Mouse (Mus musculus) kidney, embryonic 14.5 days (tissue): Measurements from ENCODE around the gene Tha1. TPM values are rescaled to one million over a fixed set of nuclear protein-coding genes. Genes with fewer than 3 reads are reported as not detected.

Experiments
- ATAC-seq: fragments of 200-750 bp; cut with Nextera tagmentation; 2 replicates; pipeline ENCODE4 v1.8.0; 2017; ENCODE audit warnings: moderate number of reproducible peaks, mild to moderate bottlenecking, moderate TSS enrichment, moderate library complexity; ENCODE audit not compliant: low FRiP score, low TSS enrichment
- H3K27ac ChIP-seq: fragments of 300-500 bp; sonication (generic); 2 replicates; pipeline ENCODE4 v1.5.1; 2014; ENCODE audit warnings: low read depth, mild to moderate bottlenecking, low read length, moderate library complexity, mixed read lengths
- H3K27me3 ChIP-seq: fragments of 300-500 bp; sonication (generic); 2 replicates; pipeline ENCODE4 v1.6.1; 2014; ENCODE audit warnings: mild to moderate bottlenecking, low read length; ENCODE audit not compliant: control insufficient read depth, insufficient read depth
- H3K36me3 ChIP-seq: fragments of 300-500 bp; sonication (generic); 2 replicates; pipeline ENCODE4 v1.6.1; 2014; ENCODE audit warnings: low read length, mixed read lengths; ENCODE audit not compliant: control insufficient read depth, insufficient read depth
- H3K4me1 ChIP-seq: fragments of 300-500 bp; sonication (generic); 2 replicates; pipeline ENCODE4 v1.6.1; 2014; ENCODE audit warnings: low read length, mixed read lengths; ENCODE audit not compliant: control insufficient read depth, insufficient read depth
- H3K4me2 ChIP-seq: fragments of 300-500 bp; sonication (generic); replicated peaks from 2 replicates; pipeline ENCODE4 v1.6.1; 2014; ENCODE audit warnings: low read depth, mild to moderate bottlenecking, low read length
- H3K4me3 ChIP-seq: fragments of 300-500 bp; sonication (generic); 2 replicates; pipeline ENCODE4 v1.5.1; 2014; ENCODE audit warnings: mild to moderate bottlenecking, low read length
- H3K9ac ChIP-seq: fragments of 300-500 bp; sonication (generic); 2 replicates; pipeline ENCODE4 v1.6.1; 2014; ENCODE audit warnings: low read depth, mild to moderate bottlenecking, low read length, moderate library complexity
- H3K9me3 ChIP-seq: fragments of 300-500 bp; sonication (generic); 2 replicates; pipeline ENCODE4 v1.6.1; 2016; ENCODE audit warnings: low read length; ENCODE audit not compliant: control insufficient read depth
- WGBS: fragments of 180-500 bp; shearing (Covaris S2); extraction: QIAGEN DNeasy Blood & Tissue Kit; methylation state at CpG from one replicate; pipeline ENCODE4 v1.1.7; 2014; 5-methylcytosine and 5-hydroxymethylcytosine counted together
- polyA plus RNA-seq: library from polyadenylated mRNA; unstranded; fragments of >200 nt; fragmentation: Nextera tagmentation; extraction: Ambion mirVana; gene quantifications from 2 replicates; pipeline ENCODE4 v1.2.1, GENCODE M21; 2014

The Tha1 gene
- polyA plus RNA-seq, 1 experiment from 2014 or later, result 5.1 TPM

- Histone ChIP-seq H3K9me3 (no peaks in the 10 kb centered on the region), H3K27ac (no peak overlapping the region), H3K27me3 (no peaks in the 10 kb centered on the region), H3K4me2 (no peak overlapping the region), H3K36me3 (peaks cover 67% of the 10 kb centered on the region), H3K4me1 (peaks cover 31% of the 10 kb centered on the region), H3K9ac (no peak overlapping the region), H3K4me3 (no peak overlapping the region)
- 78% methylated on average over 9 of the region's 9 CpGs for WGBS
- no peak for ATAC-seq
These were observed 51.4 kb downstream of the Tha1 start for GRCm38 (mm10) chr11:117821868-117822267.

GRCm38 (mm10) chr11:117820173-117820572 is 53.1 kb downstream of the Tha1 start:
- no peaks in the 10 kb centered on the region for H3K9me3 ChIP-seq
- H3K4me1 ChIP-seq, result peaks cover 24% of the 10 kb centered on the region
- no peak overlapping the region for H3K4me2 ChIP-seq
- WGBS, result 92% methylated on average over 7 of the region's 7 CpGs
- H3K9ac ChIP-seq, result no peak overlapping the region
- H3K27me3 ChIP-seq, result no peaks in the 10 kb centered on the region
- H3K27ac ChIP-seq, result no peak overlapping the region
- peaks cover 80% of the 10 kb centered on the region for H3K36me3 ChIP-seq
- H3K4me3 ChIP-seq, result no peak overlapping the region
- no peak for ATAC-seq

GRCm38 (mm10) chr11:117819095-117819494 is 54.2 kb downstream of the Tha1 start:
- H3K4me3 ChIP-seq, result no peak overlapping the region
- WGBS, result 92% methylated on average over 8 of the region's 8 CpGs
- no peaks in the 10 kb centered on the region for H3K27me3 ChIP-seq
- no peaks in the 10 kb centered on the region for H3K9me3 ChIP-seq
- peaks cover 90% of the 10 kb centered on the region for H3K36me3 ChIP-seq
- ATAC-seq, result no peak
- H3K4me2 ChIP-seq, result no peak overlapping the region
- H3K27ac ChIP-seq, result no peak overlapping the region
- H3K9ac ChIP-seq, result no peak overlapping the region
- H3K4me1 ChIP-seq, result peaks cover 15% of the 10 kb centered on the region

Other genes starting within 250 kb of the Tha1 start
- 11.5 and 13.2 TPM in 2 replicates for gene Tnrc6c, start 219.2 kb downstream of the Tha1 start, polyA plus RNA-seq
- 1.3 and 3.4 TPM in 2 replicates for gene Tmc8, start 91.4 kb downstream of the Tha1 start, polyA plus RNA-seq
- gene Tmc6, start 91.3 kb downstream of the Tha1 start, polyA plus RNA-seq, result 22.6 and 27.2 TPM in 2 replicates
- gene 6030468B19Rik, start 75.8 kb downstream of the Tha1 start, polyA plus RNA-seq, result not detected in 2 replicates
- gene Gm20708, start 63.8 kb downstream of the Tha1 start, polyA plus RNA-seq, result 0.58 and 0.59 TPM in 2 replicates
- 75.1 and 85.7 TPM in 2 replicates for gene Syngr2, start 63.8 kb downstream of the Tha1 start, polyA plus RNA-seq
- gene Afmid, start 47.6 kb downstream of the Tha1 start, polyA plus RNA-seq, result 3.6 and 4.1 TPM in 2 replicates
- gene Tk1, start 47.4 kb downstream of the Tha1 start, polyA plus RNA-seq, result 129 and 174 TPM in 2 replicates
- 350 and 420 TPM in 2 replicates for gene Birc5, start 24.2 kb downstream of the Tha1 start, polyA plus RNA-seq
- gene Tmem235, start 12.7 kb downstream of the Tha1 start, polyA plus RNA-seq, result not detected in 2 replicates
- 6.7 and 9.6 TPM in 2 replicates for gene Socs3, start 96.6 kb upstream of the Tha1 start, polyA plus RNA-seq
- 30.0 and 37.5 TPM in 2 replicates for gene Pgs1, start 112.8 kb upstream of the Tha1 start, polyA plus RNA-seq